Mouse (Mus musculus): ENCODE data around the gene Tbc1d16. TPM values are rescaled to one million over a fixed set of nuclear protein-coding genes. Genes with fewer than 3 reads are reported as not detected.

The Tbc1d16 gene
- polyA plus RNA-seq, 1 experiment from 2014 or later = 11.7 TPM

DNA sequence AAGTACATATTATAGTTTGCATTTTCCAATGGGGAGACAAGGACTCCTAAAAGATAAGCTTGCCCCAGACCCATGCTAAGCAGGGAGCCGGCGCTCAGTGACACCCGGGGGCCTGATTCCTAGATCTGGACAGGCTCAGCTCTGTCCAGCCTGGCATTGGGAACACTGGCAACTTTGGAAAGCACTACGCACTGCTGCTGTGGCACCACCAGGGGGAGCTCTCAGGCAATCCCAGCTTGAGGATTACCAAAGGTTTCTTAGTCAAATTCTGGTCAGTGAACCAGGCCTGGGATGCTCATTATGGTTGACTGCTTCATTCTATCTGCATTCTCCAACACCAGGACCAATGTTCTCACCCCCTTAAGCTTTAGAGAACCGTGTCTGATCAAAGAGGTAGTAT is 21.7 kb downstream of the Tbc1d16 start:
- no peak overlapping the region for H3K27ac ChIP-seq (replicated peaks; ENCODE audit: low read depth, low read length)
- no peak overlapping the region for H3K9ac ChIP-seq (ENCODE audit: low read depth, low read length)
- DNase-seq (ENCODE audit: low spot score) (peak; percentile 56), ATAC-seq (ENCODE audit: low read depth) (no peak)
- no peaks in the 10 kb centered on the region for H3K27me3 ChIP-seq (replicated peaks; ENCODE audit: control insufficient read depth, insufficient read depth, low read length)
- peaks cover 24% of the 10 kb centered on the region for H3K4me1 ChIP-seq (ENCODE audit: control insufficient read depth, insufficient read depth, low read length)
- WGBS = 57% methylated on average over 5 of the region's 5 CpGs
- H3K36me3 ChIP-seq (ENCODE audit: control insufficient read depth, insufficient read depth, low read length) = peaks cover 21% of the 10 kb centered on the region
- H3K9me3 ChIP-seq (ENCODE audit: control insufficient read depth, low read length) = no peaks in the 10 kb centered on the region
- no peak overlapping the region for H3K4me2 ChIP-seq (ENCODE audit: low read depth, low read length)
- H3K4me3 ChIP-seq (ENCODE audit: low read depth, low read length) = no peak overlapping the region

DNA sequence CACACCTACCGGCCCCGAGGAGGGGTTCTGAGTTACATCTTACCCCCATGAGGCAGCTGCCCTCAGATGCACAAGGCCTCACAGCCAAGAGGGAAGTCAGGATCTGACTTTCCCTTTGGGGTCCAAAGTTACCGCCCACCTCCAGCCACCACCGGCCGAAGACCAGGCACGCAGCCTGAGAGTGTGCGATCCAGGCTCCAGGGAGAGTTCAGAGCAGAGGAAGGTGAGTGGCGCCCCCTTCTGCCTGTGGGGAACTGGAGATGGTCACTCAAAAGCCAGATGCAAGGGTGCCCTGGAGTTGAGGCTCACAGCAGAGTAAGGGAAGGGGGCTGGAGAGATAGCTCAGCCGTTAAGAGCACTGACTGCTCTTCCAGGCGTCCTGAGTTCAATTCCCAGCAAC is 22.6 kb downstream of the Tbc1d16 start:
- Histone ChIP-seq H3K9me3 (ENCODE audit: control insufficient read depth, low read length) (no peaks in the 10 kb centered on the region), H3K36me3 (ENCODE audit: control insufficient read depth, insufficient read depth, low read length) (peaks cover 21% of the 10 kb centered on the region), H3K4me1 (ENCODE audit: control insufficient read depth, insufficient read depth, low read length) (peaks cover 20% of the 10 kb centered on the region), H3K27ac (replicated peaks; ENCODE audit: low read depth, low read length) (no peak overlapping the region), H3K4me2 (ENCODE audit: low read depth, low read length) (no peak overlapping the region), H3K4me3 (ENCODE audit: low read depth, low read length) (no peak overlapping the region), H3K9ac (ENCODE audit: low read depth, low read length) (no peak overlapping the region), H3K27me3 (replicated peaks; ENCODE audit: control insufficient read depth, insufficient read depth, low read length) (no peaks in the 10 kb centered on the region)
- WGBS = 84% methylated on average over 10 of the region's 10 CpGs
- ATAC-seq (ENCODE audit: low read depth) (no peak), DNase-seq (ENCODE audit: low spot score) (no peak)

DNA sequence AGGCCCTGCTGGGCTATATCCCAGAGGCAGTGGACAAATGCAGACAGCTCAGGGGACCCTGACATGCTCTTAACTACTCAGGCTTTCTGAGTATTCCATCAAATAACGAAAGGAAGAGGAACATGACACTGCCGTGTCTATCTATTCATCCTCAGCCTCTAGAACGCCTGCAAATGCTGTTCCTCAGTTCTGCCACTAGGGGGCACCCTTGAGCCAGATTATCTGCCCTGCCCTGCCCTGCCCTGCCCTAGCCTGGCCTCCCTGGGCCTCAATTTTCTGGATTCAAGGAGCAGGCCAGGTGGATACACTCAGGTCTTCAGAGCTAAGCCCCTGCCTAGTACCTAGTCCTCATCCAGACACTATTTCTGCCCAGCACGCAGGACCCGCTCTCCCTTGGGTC is 24.9 kb downstream of the Tbc1d16 start:
- no peaks in the 10 kb centered on the region for H3K9me3 ChIP-seq (ENCODE audit: control insufficient read depth, low read length)
- H3K9ac ChIP-seq (ENCODE audit: low read depth, low read length) = no peak overlapping the region
- no peak overlapping the region for H3K4me3 ChIP-seq (ENCODE audit: low read depth, low read length)
- peaks cover 17% of the 10 kb centered on the region for H3K36me3 ChIP-seq (ENCODE audit: control insufficient read depth, insufficient read depth, low read length)
- 44% methylated on average over 5 of the region's 5 CpGs for WGBS
- H3K27me3 ChIP-seq (replicated peaks; ENCODE audit: control insufficient read depth, insufficient read depth, low read length) = no peaks in the 10 kb centered on the region
- H3K27ac ChIP-seq (replicated peaks; ENCODE audit: low read depth, low read length) = no peak overlapping the region
- DNase-seq (ENCODE audit: low spot score) = no peak
- H3K4me1 ChIP-seq (ENCODE audit: control insufficient read depth, insufficient read depth, low read length) = no peaks in the 10 kb centered on the region
- H3K4me2 ChIP-seq (ENCODE audit: low read depth, low read length) = no peak overlapping the region
- no peak for ATAC-seq (ENCODE audit: low read depth)

DNA sequence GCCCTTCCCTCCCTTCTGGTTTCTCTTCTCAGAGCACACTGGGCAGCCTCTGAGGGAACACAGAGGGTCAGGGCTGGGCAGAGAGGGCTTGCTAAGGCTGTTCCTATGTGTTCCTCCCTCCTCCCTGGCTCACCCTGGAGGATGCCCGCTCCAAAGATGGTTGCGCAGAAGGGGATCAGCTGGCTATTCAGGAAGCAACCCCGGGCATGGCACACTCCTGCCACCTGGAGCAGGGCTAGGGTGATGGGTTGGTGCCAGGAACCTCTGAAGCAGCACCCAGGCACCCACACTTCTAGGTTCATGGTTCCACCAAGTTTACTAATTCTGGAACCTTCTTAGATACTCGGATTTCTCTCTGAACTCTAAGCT is 29.1 kb downstream of the Tbc1d16 start:
- no peak for ATAC-seq (ENCODE audit: low read depth)
- H3K4me3 ChIP-seq (ENCODE audit: low read depth, low read length) = no peak overlapping the region
- no peak for DNase-seq (ENCODE audit: low spot score)
- H3K4me2 ChIP-seq (ENCODE audit: low read depth, low read length) = no peak overlapping the region
- no peaks in the 10 kb centered on the region for H3K9me3 ChIP-seq (ENCODE audit: control insufficient read depth, low read length)
- H3K4me1 ChIP-seq (ENCODE audit: control insufficient read depth, insufficient read depth, low read length) = no peaks in the 10 kb centered on the region
- no peaks in the 10 kb centered on the region for H3K36me3 ChIP-seq (ENCODE audit: control insufficient read depth, insufficient read depth, low read length)
- no peaks in the 10 kb centered on the region for H3K27me3 ChIP-seq (replicated peaks; ENCODE audit: control insufficient read depth, insufficient read depth, low read length)
- H3K27ac ChIP-seq (replicated peaks; ENCODE audit: low read depth, low read length) = no peak overlapping the region
- no peak overlapping the region for H3K9ac ChIP-seq (ENCODE audit: low read depth, low read length)
- 87% methylated on average over 4 of the region's 4 CpGs for WGBS

DNA sequence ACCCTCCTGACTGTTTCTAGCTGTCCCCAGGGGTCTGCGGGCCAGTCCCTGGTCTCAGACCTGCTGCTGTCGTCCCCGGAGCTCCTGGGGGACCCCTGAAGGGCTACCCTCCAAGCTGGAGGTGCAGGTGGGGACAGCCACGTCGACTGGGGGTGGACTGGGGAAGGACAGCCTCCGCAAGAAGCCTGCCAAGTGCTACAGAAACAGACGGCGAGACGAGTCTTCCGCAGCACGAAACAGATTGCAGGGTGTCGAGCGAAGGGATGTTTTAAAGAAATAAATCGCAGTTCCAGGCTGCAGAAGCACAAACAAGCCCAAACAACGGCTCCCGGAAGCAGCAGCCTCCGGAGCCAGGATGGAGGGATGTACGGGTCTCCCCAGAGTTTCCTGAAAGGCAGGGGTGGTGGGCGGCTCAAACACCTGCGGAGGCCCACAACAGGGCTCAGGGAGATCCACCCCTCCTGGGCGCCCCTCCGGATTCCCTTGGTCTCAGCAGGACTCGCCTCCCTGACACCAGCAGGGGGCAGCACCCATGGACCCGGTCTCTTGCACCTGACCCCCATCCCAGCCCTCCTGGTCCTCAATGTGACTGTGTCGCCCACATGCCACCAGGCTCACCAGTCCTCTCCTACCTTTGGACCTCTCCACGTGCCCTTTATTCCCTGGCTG is 29.6 kb downstream of the Tbc1d16 start:
- Histone ChIP-seq H3K4me3 (ENCODE audit: low read depth, low read length) (no peak overlapping the region), H3K36me3 (ENCODE audit: control insufficient read depth, insufficient read depth, low read length) (no peaks in the 10 kb centered on the region), H3K27ac (replicated peaks; ENCODE audit: low read depth, low read length) (no peak overlapping the region), H3K9ac (ENCODE audit: low read depth, low read length) (no peak overlapping the region), H3K9me3 (ENCODE audit: control insufficient read depth, low read length) (no peaks in the 10 kb centered on the region), H3K4me2 (ENCODE audit: low read depth, low read length) (no peak overlapping the region), H3K4me1 (ENCODE audit: control insufficient read depth, insufficient read depth, low read length) (no peaks in the 10 kb centered on the region), H3K27me3 (replicated peaks; ENCODE audit: control insufficient read depth, insufficient read depth, low read length) (no peaks in the 10 kb centered on the region)
- 67% methylated on average over 22 of the region's 26 CpGs for WGBS
- ATAC-seq (ENCODE audit: low read depth) (no peak), DNase-seq (ENCODE audit: low spot score) (no peak)

DNA sequence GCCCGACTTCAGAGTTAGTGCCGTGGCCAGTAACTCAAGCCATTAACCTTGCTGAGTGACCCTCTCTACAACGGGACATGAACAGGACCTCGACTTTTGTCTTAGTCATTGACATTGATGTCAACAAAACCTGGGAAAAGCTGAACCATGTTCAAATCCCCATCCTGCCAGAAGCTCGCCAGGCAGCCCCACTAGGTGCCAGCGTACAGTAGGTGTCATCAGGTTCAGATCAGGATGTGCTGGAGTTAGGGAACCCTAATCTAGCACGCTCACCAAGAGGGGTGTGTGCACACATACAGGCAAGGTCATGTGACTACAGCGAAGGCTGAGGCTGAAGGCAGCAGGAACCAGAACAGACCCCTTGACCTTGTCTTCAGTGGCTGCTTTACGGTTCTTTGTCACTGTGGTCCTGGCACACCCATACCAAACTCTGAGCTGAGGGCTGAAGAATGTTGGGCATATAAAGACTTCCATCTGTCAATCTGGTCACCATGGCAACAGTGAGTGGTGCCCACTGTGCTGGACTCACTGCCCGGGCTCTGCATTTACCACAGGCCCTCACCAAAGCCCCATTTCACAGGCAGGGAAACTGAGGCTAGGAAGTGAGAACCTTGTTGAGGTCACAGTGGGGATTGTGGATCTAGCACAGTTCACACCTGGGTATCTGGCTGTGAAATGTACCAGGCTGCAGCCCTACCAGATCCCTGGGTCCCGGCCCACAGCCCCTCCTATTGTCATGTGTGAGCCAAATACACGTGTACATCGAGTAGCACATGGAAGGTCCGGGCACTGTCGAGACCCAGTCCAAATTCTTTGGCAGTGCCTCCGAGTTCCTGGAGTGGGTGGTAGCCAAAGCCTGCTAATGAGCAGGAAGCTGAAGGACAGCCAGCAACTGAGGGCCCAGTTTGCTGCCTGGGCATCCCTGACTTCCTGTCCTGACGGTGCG is 30.4 kb downstream of the Tbc1d16 start:
- Histone ChIP-seq H3K9ac (ENCODE audit: low read depth, low read length) (no peak overlapping the region), H3K9me3 (ENCODE audit: control insufficient read depth, low read length) (no peaks in the 10 kb centered on the region), H3K4me3 (ENCODE audit: low read depth, low read length) (no peak overlapping the region), H3K27ac (replicated peaks; ENCODE audit: low read depth, low read length) (no peak overlapping the region), H3K4me1 (ENCODE audit: control insufficient read depth, insufficient read depth, low read length) (no peaks in the 10 kb centered on the region), H3K36me3 (ENCODE audit: control insufficient read depth, insufficient read depth, low read length) (no peaks in the 10 kb centered on the region), H3K4me2 (ENCODE audit: low read depth, low read length) (no peak overlapping the region), H3K27me3 (replicated peaks; ENCODE audit: control insufficient read depth, insufficient read depth, low read length) (no peaks in the 10 kb centered on the region)
- no peak for ATAC-seq (ENCODE audit: low read depth)
- 82% methylated on average over 18 of the region's 18 CpGs for WGBS
- DNase-seq (ENCODE audit: low spot score) = no peak

DNA sequence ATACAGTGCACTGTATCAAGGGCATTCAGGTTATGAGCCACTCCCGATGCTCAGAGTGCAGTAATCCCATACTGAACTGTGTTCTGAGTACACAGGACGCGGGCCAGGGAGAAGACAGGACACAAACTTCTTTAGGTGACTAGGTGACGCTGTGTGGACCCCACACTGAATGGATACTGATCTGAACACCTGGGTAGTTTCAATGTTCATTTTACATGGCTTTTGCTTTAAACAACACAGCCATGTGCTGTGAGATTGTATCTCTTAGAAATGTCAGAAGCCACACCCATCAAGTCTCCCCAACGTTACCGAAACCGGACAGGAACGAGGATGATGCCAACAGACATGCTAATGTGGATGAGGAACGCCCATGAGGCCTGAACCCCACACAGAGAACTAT is 35.7 kb downstream of the Tbc1d16 start:
- Histone ChIP-seq H3K36me3 (ENCODE audit: control insufficient read depth, insufficient read depth, low read length) (no peaks in the 10 kb centered on the region), H3K4me1 (ENCODE audit: control insufficient read depth, insufficient read depth, low read length) (peaks cover 23% of the 10 kb centered on the region), H3K27ac (replicated peaks; ENCODE audit: low read depth, low read length) (no peak overlapping the region), H3K27me3 (replicated peaks; ENCODE audit: control insufficient read depth, insufficient read depth, low read length) (no peaks in the 10 kb centered on the region), H3K4me2 (ENCODE audit: low read depth, low read length) (no peak overlapping the region), H3K4me3 (ENCODE audit: low read depth, low read length) (no peak overlapping the region), H3K9me3 (ENCODE audit: control insufficient read depth, low read length) (no peaks in the 10 kb centered on the region), H3K9ac (ENCODE audit: low read depth, low read length) (no peak overlapping the region)
- WGBS = 77% methylated on average over 9 of the region's 9 CpGs
- DNase-seq (ENCODE audit: low spot score) (no peak), ATAC-seq (ENCODE audit: low read depth) (no peak)

DNA sequence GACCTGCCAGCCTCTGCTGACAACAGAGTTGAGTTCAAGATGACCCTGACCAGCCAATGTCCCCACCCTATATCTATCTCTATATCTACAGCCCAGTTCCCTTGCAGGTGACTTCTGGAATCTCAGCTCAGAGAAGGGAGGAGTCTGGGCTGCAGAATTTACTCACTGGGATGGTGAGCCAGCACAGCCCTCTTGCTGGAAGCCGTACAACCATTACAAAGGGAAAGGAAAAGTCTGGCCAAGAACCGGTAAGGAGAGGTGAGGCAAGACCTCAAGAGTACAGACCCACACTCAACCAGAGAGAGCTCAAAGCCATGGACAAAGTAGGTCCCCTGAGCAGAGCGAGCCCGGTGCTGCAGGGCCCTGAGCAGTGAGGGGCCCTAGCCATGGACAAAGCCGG is 36.1 kb downstream of the Tbc1d16 start:
- Histone ChIP-seq H3K9me3 (ENCODE audit: control insufficient read depth, low read length) (no peaks in the 10 kb centered on the region), H3K4me3 (ENCODE audit: low read depth, low read length) (no peak overlapping the region), H3K4me1 (ENCODE audit: control insufficient read depth, insufficient read depth, low read length) (peaks cover 28% of the 10 kb centered on the region), H3K27me3 (replicated peaks; ENCODE audit: control insufficient read depth, insufficient read depth, low read length) (no peaks in the 10 kb centered on the region), H3K36me3 (ENCODE audit: control insufficient read depth, insufficient read depth, low read length) (no peaks in the 10 kb centered on the region), H3K9ac (ENCODE audit: low read depth, low read length) (no peak overlapping the region), H3K4me2 (ENCODE audit: low read depth, low read length) (no peak overlapping the region), H3K27ac (replicated peaks; ENCODE audit: low read depth, low read length) (no peak overlapping the region)
- no peak for ATAC-seq (ENCODE audit: low read depth)
- WGBS = 83% methylated on average over 5 of the region's 5 CpGs
- no peak for DNase-seq (ENCODE audit: low spot score)

Data from embryonic facial prominence, embryonic 14.5 days (tissue).